In genomic region chr1:42012911-42013310, GRCm38 (mm10) we compare ENCODE assay signal across 19 mouse cellular contexts.
DNase-seq lines count a peak whose midpoint lies in the region; ATAC-seq and TF ChIP-seq lines count a peak whose summit lies in the region.
"Had no signal": no experiment of that assay in that cellular context is flagged by ENCODE, and none has a peak within 500 bp of the region (broad histone marks: within the 10 kb centered on the region; RNA-seq: fewer than 3 reads in every experiment).

No protein-coding gene starts in this region.

- H3K27ac ChIP-seq in hindbrain, postnatal 0 days, result no peak overlapping the region
- H3K27ac ChIP-seq: forebrain, embryonic 10.5 days; gastrocnemius, adult 2 months; heart, adult 2 months; limb, embryonic 15.5 days; macrophage; midbrain, embryonic 12.5 days had no signal

- H3K4me2 ChIP-seq in hindbrain, postnatal 0 days (ENCODE audit: low read depth, low read length), result no peak overlapping the region
- H3K4me2 ChIP-seq: limb, embryonic 15.5 days; lung, embryonic 14.5 days; midbrain, embryonic 12.5 days had no signal

- no peaks in the 10 kb centered on the region for H3K9me3 ChIP-seq in hindbrain, postnatal 0 days (ENCODE audit: low read length)
- H3K9me3 ChIP-seq: forebrain, embryonic 10.5 days; limb, embryonic 15.5 days; midbrain, embryonic 12.5 days had no signal

- no peaks in the 10 kb centered on the region for H3K4me1 ChIP-seq in hindbrain, postnatal 0 days (ENCODE audit: insufficient read depth, low read length)
- H3K4me1 ChIP-seq: limb, embryonic 15.5 days; midbrain, embryonic 12.5 days had no signal

- no peak for TF ChIP-seq CTCF in brain, embryonic 14.5 days (IDR thresholded peaks at IDR 0.05; ENCODE audit: borderline replicate concordance, extremely low read depth, insufficient read depth, insufficient read length)
- no peak for TF ChIP-seq CTCF in hindbrain, postnatal 0 days (IDR thresholded peaks at IDR 0.05; ENCODE audit: low read depth)

- DNase-seq in brain, embryonic 14.5 days (ENCODE audit: low read depth), result peak; percentile 37
- peak; percentile 83 to 93 for DNase-seq in frontal cortex, postnatal 36 days (ENCODE audit: low spot score in 2 of 2)
- DNase-seq in layer of hippocampus, postnatal 36 days, result peak; percentile 75
- peak; percentile 45 to 76 for DNase-seq in right cerebral cortex, postnatal 10 days (ENCODE audit: low spot score in 2 of 2)
- no peak for DNase-seq in urinary bladder, postnatal 14 days (ENCODE audit: low spot score)
- DNase-seq in cerebellum, adult 11 months, result no peak
- DNase-seq in hindbrain, postnatal 0 days (ENCODE audit: low spot score), result no peak
- DNase-seq: cerebellum, adult 18-20 months; gastrocnemius, adult 2 months; heart, adult 2 months; kidney, adult 18-20 months; kidney, postnatal 4 days; lung, embryonic 14.5 days had no signal

- H3K9ac ChIP-seq in hindbrain, postnatal 0 days (replicated peaks; ENCODE audit: low read length), result no peak overlapping the region
- H3K9ac ChIP-seq: limb, embryonic 15.5 days; lung, embryonic 14.5 days; midbrain, embryonic 12.5 days had no signal

- H3K36me3 ChIP-seq in hindbrain, postnatal 0 days (ENCODE audit: insufficient read depth, low read length), result no peaks in the 10 kb centered on the region
- H3K36me3 ChIP-seq: forebrain, embryonic 10.5 days; limb, embryonic 15.5 days; midbrain, embryonic 12.5 days had no signal

- no peak overlapping the region for H3K4me3 ChIP-seq in hindbrain, postnatal 0 days (ENCODE audit: low read length)
- H3K4me3 ChIP-seq: forebrain, embryonic 10.5 days; gastrocnemius, adult 2 months; heart, adult 2 months; limb, embryonic 15.5 days; midbrain, embryonic 12.5 days had no signal

- ATAC-seq in hindbrain, postnatal 0 days, result no peak
- ATAC-seq: hindbrain, embryonic 16.5 days; Patski had no signal

- no peak for TF ChIP-seq POLR2A in brain, embryonic 14.5 days (IDR thresholded peaks at IDR 0.05; ENCODE audit: borderline replicate concordance, extremely low read depth, insufficient read depth, insufficient read length, poor library complexity, severe bottlenecking)

- no peaks in the 10 kb centered on the region for H3K27me3 ChIP-seq in hindbrain, postnatal 0 days (ENCODE audit: insufficient read depth, low read length)
- H3K27me3 ChIP-seq: limb, embryonic 15.5 days; midbrain, embryonic 12.5 days; Patski had no signal

- WGBS in hindbrain, postnatal 0 days, result 89% methylated on average over 3 of the region's 3 CpGs

Comparison
In these comparisons a context has a peak if more than half of its experiments do, and no peak if none do; other contexts are left out.
1. DNase-seq: peak in brain, embryonic 14.5 days (single experiment), frontal cortex, postnatal 36 days (2 of 2), layer of hippocampus, postnatal 36 days (2 of 2) and right cerebral cortex, postnatal 10 days (2 of 2); none in urinary bladder, postnatal 14 days (single experiment), cerebellum, adult 11 months (single experiment) and hindbrain, postnatal 0 days (single experiment).